Mouse (Mus musculus): Measurements from ENCODE around the gene Ubqln4. TPM values are rescaled to one million over a fixed set of nuclear protein-coding genes. Genes with fewer than 3 reads are reported as not detected.

Ubqln4 gene
- polyA plus RNA-seq (2015; fragmentation: Nextera tagmentation; extraction: Ambion mirVana), result 45.9 and 48.0 TPM in 2 replicates

DNA sequence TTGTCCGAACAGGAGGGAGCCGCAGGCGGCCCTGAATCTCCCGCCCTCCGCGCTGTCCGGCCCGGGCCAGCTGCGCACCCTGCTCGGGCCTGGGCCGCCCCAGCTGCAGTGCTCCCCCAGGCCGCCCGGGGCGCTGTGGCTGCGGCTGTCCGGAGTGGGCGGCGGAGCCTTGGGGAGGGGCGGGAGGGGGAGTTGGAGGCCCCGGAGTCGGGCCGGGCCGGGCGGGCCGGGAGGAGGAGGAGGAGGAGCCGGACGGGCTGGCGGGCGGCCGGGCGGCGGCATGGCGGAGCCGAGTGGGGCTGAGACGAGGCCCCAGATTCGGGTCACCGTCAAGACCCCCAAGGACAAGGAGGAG lies at the start of gene Ubqln4:
Gene Ubqln4 (plus strand): TSS at position 234 of the 355 bp plus-strand sequence.
- Histone ChIP-seq H3K4me3 (peak within 1 kb of the TSS; percentile 94), H3K27ac (peak within 1 kb of the TSS; percentile 93), H3K27me3 (replicated peaks) (no peaks in the 10 kb centered on the region), H3K4me2 (peak within 1 kb of the TSS; percentile 92), H3K4me1 (peaks cover 28% of the 10 kb centered on the region), H3K9me3 (no peaks in the 10 kb centered on the region), H3K9ac (peak within 1 kb of the TSS; percentile 97), H3K36me3 (replicated peaks) (peaks cover 21% of the 10 kb centered on the region; the same call in 1 of the 2 replicates)
- WGBS, result under 1% methylated on average over 27 of the region's 37 CpGs
- ATAC-seq (replicated peaks), result peak; percentile 88

DNA sequence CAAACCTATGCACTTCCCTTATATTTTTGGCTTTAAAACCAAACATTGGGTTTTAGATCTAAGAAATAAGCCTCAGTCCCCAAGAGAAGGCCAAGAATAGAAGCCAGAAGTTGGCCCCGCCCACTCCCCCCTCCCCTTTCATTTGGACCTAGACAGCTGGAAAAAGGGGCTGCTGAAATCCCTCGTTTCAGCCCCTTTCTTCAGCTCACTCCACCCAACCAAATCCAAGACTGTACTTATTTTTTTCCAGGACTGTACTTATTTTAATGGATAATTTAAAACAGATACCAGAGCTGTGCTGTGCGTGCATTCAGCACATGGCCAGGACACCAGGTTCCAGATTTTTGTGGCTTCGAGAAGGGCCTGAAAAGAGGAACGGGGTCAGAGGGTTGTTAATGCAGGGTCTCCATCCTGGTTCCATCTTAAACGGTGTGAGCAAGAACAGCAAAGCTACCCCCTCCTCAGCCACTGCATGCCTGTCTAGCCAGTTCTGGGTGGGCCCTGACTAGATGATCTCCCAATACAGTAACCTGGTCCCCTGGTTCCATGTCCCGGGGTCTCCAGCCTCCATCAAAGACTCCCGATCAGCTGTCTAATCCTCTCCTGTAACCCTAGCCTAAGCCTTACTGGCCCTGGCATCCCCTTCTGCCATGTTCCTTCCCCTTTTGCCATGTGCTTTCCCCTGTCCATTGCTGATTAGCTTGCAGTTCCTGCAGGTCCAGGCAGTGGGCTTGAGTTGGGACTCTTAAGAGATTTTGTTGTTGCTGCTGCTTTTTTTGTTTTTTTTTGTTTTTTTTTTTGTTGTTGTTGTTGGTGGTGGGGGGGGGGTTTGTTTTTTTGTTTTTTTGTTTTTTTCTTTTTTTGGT lies 49.4 kb upstream of the Ubqln4 start:
- no peak overlapping the region for H3K9ac ChIP-seq
- peaks cover 33% of the 10 kb centered on the region for H3K4me1 ChIP-seq
- no peak overlapping the region for H3K27ac ChIP-seq
- no peak overlapping the region; the same call in 1 of the 2 replicates for H3K4me2 ChIP-seq
- ATAC-seq (replicated peaks), result no peak
- H3K4me3 ChIP-seq, result no peak overlapping the region
- 46% methylated on average over 8 of the region's 8 CpGs for WGBS
- no peaks in the 10 kb centered on the region for H3K9me3 ChIP-seq
- 0 out of 2 replicates have a peak, but pooled peaks cover 8% of the 10 kb centered on the region for H3K27me3 ChIP-seq (replicated peaks)
- H3K36me3 ChIP-seq (replicated peaks), result no peaks in the 10 kb centered on the region

DNA sequence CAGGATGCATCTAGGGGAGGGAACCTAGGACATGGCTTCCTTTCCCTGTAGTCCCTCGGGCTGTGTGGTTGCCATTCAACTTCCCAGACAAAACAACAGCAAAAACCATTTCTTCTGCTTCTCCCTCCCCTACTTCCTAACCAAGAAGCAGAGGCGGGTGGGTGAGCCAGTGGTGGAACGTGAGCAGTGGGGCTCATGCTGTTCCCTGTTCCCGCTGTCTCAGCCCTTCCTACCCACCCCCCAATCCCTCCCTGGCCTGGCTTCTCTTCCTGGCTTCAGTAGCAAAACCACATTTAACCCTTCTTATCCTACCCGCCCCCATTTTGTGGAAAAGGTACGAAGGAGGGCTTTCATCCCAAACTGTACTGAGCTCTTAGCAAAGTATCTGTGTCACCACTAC lies 48.5 kb upstream of the Ubqln4 start:
- Histone ChIP-seq H3K4me3 (no peak overlapping the region), H3K4me2 (no peak overlapping the region), H3K4me1 (peaks cover 40% of the 10 kb centered on the region), H3K9ac (no peak overlapping the region), H3K27me3 (replicated peaks) (0 out of 2 replicates have a peak, but pooled peaks cover 8% of the 10 kb centered on the region), H3K9me3 (no peaks in the 10 kb centered on the region), H3K27ac (no peak overlapping the region), H3K36me3 (replicated peaks) (no peaks in the 10 kb centered on the region)
- no peak for ATAC-seq (replicated peaks)
- 63% methylated on average over 6 of the region's 6 CpGs for WGBS

DNA sequence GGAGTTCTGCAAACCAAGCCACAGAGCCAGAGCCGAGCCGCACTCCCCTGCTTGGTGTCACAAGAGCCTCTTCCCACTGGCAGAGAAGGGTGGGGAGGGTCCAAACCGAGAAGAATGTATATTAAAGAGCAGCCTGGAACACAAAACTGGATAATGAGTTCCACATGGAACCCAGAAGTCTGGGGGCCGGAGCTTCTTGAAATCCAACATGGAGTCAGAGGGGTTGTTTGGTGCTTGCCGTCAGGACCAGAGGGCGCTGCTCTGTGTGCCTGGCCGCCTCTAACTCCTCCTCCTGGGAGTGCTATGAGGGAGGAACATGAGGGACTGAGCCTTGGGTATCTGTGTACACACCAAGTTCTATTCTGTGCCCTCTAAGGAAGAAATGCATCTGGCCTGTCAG lies 47.8 kb upstream of the Ubqln4 start:
- Histone ChIP-seq H3K27ac (no peak overlapping the region), H3K4me1 (peaks cover 44% of the 10 kb centered on the region), H3K27me3 (replicated peaks) (0 out of 2 replicates have a peak, but pooled peaks cover 8% of the 10 kb centered on the region), H3K4me2 (no peak overlapping the region), H3K9me3 (no peaks in the 10 kb centered on the region), H3K36me3 (replicated peaks) (no peaks in the 10 kb centered on the region), H3K9ac (no peak overlapping the region), H3K4me3 (no peak overlapping the region)
- 60% methylated on average over 7 of the region's 7 CpGs for WGBS
- ATAC-seq (replicated peaks), result no peak

DNA sequence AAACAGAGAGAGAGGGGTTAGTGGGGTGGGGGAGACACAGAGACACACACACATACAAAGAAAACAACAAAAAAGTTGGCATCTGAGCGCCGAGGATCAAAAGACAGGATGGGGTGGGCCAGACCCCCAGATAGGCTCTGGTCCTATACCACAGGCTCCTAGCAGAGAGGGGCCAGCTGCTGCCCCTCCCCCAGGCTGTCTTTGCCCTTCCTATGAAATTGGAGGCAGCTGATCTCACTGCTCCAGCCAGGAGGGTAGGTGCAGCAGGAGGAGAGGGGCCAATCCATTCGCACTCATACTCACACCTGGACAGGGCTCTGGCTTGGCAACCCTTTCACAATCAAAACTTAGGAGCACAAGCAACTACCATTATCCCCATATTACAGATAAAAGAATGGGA lies 44.3 kb upstream of the Ubqln4 start:
- Histone ChIP-seq H3K9ac (no peak overlapping the region; the same call in 1 of the 2 replicates), H3K27me3 (replicated peaks) (0 out of 2 replicates have a peak, but pooled peaks cover 3% of the 10 kb centered on the region), H3K36me3 (replicated peaks) (no peaks in the 10 kb centered on the region), H3K4me1 (peaks cover 27% of the 10 kb centered on the region), H3K27ac (peak overlapping the region; percentile 87), H3K4me3 (peak overlapping the region; percentile 37), H3K9me3 (no peaks in the 10 kb centered on the region), H3K4me2 (peak overlapping the region; percentile 56)
- WGBS, result 78% methylated on average over 3 of the region's 3 CpGs
- ATAC-seq (replicated peaks), result peak; percentile 19; the same call in 1 of the 2 replicates

DNA sequence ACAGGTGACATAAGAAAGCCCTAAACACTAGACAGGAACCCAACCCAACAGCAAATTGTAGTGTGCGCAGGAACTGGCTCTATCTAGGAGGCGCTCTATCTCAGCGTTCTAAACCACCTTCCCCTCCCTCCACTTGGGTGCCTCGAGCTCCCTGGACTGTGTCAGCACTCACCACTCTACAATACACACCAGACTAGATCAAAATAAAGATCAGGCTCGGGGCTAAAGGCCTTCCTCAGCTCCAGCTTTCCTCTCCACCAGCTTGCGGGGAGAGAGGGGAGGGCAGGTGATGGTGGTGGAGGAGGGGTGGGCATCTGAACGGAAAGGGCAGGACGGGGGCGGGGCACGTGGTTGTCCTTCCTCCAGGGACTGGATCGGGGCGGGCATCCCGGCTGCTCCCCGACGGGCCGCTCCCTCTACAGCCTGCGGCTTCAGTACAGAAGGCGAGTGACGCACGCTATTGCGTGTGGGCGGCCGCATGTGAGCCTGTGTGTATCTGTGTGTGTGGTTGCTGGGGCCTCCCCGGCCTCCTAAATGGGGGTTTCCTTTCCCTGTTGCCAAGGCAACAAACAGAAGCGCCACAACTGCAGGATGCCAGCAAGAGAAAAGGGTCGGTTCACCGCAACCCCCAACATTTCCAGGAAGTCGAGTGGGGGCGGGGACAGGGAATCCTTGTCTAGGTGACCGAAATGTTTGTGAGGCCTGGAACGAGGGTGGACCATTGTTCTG lies 43.7 kb upstream of the Ubqln4 start, which contains the start of gene Lmna:
Gene Lmna (minus strand): TSS at position 265 of the 729 bp plus-strand sequence.
- Histone ChIP-seq H3K27me3 (replicated peaks) (0 out of 2 replicates have a peak, but pooled peaks cover 1% of the 10 kb centered on the region), H3K27ac (peak within 1 kb of the TSS; percentile 87), H3K9me3 (no peaks in the 10 kb centered on the region), H3K4me2 (peak within 1 kb of the TSS; percentile 56), H3K4me3 (peak within 1 kb of the TSS; percentile 37), H3K4me1 (peaks cover 27% of the 10 kb centered on the region), H3K9ac (peak within 1 kb of the TSS; percentile 45), H3K36me3 (replicated peaks) (no peaks in the 10 kb centered on the region)
- ATAC-seq (replicated peaks), result peak; percentile 96
- WGBS, result 1% methylated on average over 31 of the region's 31 CpGs

DNA sequence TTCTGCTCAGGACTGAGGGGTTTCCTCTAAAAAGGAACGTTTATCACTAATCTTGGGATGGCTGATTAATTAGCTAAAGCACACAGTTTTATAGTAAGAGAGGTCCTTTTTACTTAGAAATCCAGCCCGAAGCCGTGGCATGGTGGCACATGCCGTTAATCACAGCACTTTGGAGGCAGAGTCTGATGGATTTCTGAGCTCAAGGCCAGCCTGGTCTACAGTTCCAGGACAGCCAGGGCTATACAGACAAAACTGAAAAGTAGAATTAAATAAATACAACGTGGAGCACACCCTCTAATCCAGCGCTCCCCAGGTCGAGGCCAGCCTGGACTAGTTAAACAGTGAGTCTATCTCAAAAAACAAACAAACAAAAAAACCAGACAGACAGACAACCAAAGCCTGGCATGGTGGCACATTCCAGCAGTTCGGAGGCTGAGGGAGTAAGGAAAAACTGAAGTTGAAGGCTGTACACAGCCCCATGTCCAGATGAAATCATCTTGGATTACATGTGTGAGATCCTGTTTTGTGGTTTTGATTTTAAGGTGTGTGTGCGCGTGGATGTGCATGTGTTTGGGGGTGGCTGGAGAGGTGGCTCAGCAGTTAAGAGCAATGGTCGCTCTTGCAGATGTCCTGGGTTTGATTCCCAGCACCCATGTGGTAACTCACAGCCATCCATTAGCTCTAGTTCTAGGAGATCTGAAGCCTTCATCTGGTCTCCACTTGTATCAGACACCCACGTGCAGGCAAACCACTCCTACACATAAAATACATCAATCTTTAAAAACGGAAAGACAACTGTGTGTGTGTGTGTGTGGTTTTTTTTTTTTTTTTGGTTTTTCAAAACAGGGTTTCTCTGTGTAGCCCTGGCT lies 42.9 kb upstream of the Ubqln4 start:
- H3K4me3 ChIP-seq, result peak overlapping the region; percentile 37
- ATAC-seq (replicated peaks), result peak; percentile 7
- H3K9ac ChIP-seq, result peak overlapping the region; percentile 45
- peak overlapping the region; percentile 87 for H3K27ac ChIP-seq
- no peaks in the 10 kb centered on the region for H3K9me3 ChIP-seq
- H3K36me3 ChIP-seq (replicated peaks), result no peaks in the 10 kb centered on the region
- peak overlapping the region; percentile 56 for H3K4me2 ChIP-seq
- WGBS, result 51% methylated on average over 13 of the region's 13 CpGs
- H3K4me1 ChIP-seq, result peaks cover 27% of the 10 kb centered on the region
- H3K27me3 ChIP-seq (replicated peaks), result no peaks in the 10 kb centered on the region

DNA sequence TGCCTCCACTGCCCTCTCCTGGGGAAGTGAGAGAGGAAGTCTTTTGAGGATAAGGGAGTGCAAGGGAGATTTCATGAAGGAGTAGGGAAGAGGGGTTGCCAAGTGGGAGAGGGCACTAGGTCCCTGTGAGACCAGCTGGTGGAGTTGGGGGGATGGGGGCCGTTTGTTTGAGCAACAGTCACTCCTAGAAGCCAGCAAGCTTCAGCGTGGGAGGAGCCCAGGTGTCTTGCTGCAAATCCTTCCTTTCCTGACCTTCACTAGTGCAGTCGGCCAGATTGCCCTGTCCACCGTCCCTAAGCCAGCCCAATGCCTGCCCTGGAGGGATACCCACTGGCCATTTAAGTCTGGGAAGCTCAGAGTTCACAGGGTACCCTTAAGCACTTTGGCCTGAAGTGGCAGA lies 42.0 kb upstream of the Ubqln4 start:
- Histone ChIP-seq H3K9me3 (no peaks in the 10 kb centered on the region), H3K4me3 (no peak overlapping the region), H3K4me1 (peaks cover 27% of the 10 kb centered on the region), H3K36me3 (replicated peaks) (no peaks in the 10 kb centered on the region), H3K9ac (no peak overlapping the region), H3K27ac (no peak overlapping the region), H3K27me3 (replicated peaks) (no peaks in the 10 kb centered on the region), H3K4me2 (no peak overlapping the region)
- WGBS, result 51% methylated on average over 4 of the region's 4 CpGs
- ATAC-seq (replicated peaks), result no peak

DNA sequence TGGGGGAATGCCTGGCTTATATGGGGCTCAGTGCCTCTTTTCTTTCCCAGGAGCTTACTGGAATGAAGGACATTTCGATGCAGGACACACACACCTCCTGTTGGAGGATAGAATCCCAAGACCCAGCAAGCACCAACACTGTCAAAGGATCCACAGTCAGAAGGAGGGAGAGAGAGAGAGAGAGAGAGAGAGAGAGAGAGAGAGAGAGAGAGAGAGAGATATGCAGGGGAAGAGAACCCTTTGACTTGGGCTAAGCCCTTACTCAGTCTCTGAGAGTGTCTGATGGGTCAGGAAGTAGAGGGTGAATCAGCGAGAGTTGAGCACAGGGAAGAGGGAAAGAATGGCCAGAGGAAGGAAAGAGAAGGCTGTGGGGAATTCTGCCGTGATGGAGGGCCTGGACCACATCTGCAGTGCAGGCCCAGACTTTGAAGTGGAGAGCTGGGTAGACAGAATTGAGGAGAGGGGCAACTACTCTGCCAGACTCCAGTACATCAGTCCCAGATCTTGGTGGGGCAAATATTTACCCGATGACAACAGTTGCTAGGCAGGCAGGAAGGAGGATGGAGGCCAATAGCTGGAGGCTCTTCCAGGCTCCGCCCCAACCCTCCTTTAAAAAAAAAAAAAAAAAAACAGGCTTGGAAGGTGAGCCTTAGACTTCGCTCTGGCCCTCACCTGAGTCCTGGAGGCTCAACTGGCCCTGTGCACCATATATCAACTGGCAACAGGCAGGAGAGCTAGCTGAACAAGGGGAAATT lies 41.2 kb upstream of the Ubqln4 start:
- H3K4me1 ChIP-seq, result peaks cover 27% of the 10 kb centered on the region
- H3K4me3 ChIP-seq, result no peak overlapping the region
- no peak overlapping the region for H3K9ac ChIP-seq
- H3K4me2 ChIP-seq, result no peak overlapping the region
- no peak overlapping the region for H3K27ac ChIP-seq
- H3K36me3 ChIP-seq (replicated peaks), result no peaks in the 10 kb centered on the region
- no peaks in the 10 kb centered on the region for H3K27me3 ChIP-seq (replicated peaks)
- 37% methylated on average over 6 of the region's 6 CpGs for WGBS
- H3K9me3 ChIP-seq, result no peaks in the 10 kb centered on the region
- no peak for ATAC-seq (replicated peaks)

DNA sequence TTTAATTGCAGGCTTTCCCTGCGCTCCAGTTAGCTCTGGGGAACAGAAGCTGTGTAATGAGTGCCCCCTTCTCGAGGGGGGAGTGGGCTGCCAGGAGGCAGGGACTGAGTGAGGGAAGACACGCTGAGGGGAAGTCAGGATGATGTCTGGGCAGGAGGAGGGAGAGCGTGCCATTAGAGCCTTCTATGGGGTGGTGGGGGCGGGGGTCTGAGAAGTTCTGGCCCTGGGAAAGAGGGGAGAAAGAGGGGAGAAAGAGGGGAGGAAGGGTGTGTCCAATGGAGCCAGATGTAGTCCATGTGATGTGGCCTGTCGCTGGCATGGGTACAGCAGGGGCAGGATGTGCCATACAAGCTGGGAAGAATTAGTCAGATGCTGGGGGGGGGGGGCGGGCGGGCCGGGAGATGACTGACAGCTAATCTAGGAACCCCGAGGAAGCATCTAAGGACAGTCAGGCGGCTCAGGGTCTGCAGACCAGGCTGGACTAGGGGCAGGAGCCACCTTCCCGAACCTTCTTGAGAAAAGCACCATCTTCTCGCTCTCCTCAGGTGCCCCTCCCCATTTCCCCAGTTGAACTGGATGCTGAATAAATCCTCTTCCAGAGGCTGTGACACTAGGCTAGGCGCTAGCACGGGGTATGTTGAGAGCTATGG lies 40.5 kb upstream of the Ubqln4 start:
- no peak overlapping the region for H3K4me2 ChIP-seq
- H3K9ac ChIP-seq, result no peak overlapping the region
- H3K27me3 ChIP-seq (replicated peaks), result no peaks in the 10 kb centered on the region
- ATAC-seq (replicated peaks), result no peak
- no peak overlapping the region for H3K4me3 ChIP-seq
- no peaks in the 10 kb centered on the region for H3K9me3 ChIP-seq
- H3K36me3 ChIP-seq (replicated peaks), result no peaks in the 10 kb centered on the region
- peaks cover 27% of the 10 kb centered on the region for H3K4me1 ChIP-seq
- 44% methylated on average over 15 of the region's 15 CpGs for WGBS
- H3K27ac ChIP-seq, result no peak overlapping the region

Measured in midbrain, embryonic 15.5 days (tissue).